Mouse (Mus musculus): Measurements from ENCODE around the gene Slc25a12. TPM values are rescaled to one million over a fixed set of nuclear protein-coding genes. Genes with fewer than 3 reads are reported as not detected.

The Slc25a12 gene
- polyA plus RNA-seq, 1 experiment from 2014 or later, result 85.2 TPM

DNA sequence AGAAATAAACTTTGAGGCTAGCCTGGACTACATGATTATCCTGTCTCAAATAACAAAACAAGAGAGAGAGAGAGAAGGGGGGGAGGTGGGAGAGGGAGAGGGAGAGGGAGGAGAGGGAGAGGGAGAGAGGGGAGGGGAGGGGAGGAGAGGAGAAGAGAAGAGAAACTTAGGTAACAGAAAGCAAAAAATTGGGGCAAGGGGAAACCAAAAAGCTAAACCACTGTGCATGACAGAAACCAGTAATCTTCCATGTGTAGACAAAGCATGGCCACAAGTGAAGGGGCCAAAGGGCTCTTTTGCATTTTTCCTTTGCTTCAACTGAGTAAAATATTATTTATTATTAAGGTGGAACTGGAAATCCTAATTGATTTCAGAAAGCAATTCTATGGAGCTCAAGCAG is 61.2 kb downstream of the Slc25a12 start:
- no peak for DNase-seq
- Histone ChIP-seq H3K9ac (replicated peaks; ENCODE audit: low read length) (no peak overlapping the region), H3K4me1 (ENCODE audit: control insufficient read depth, insufficient read depth, low read length) (no peaks in the 10 kb centered on the region), H3K36me3 (ENCODE audit: control insufficient read depth, insufficient read depth, low read length) (peaks cover 29% of the 10 kb centered on the region), H3K4me3 (replicated peaks; ENCODE audit: low read depth, low read length) (no peak overlapping the region), H3K27ac (replicated peaks; ENCODE audit: low read depth, low read length) (no peak overlapping the region), H3K27me3 (ENCODE audit: control insufficient read depth, insufficient read depth, low read length) (no peaks in the 10 kb centered on the region), H3K9me3 (ENCODE audit: control insufficient read depth, low read length) (no peaks in the 10 kb centered on the region), H3K4me2 (ENCODE audit: low read length) (no peak overlapping the region)
- ATAC-seq (ENCODE audit: low FRiP score, low TSS enrichment), result no peak

- no peak overlapping the region for H3K9ac ChIP-seq (replicated peaks; ENCODE audit: low read length)
- no peak overlapping the region for H3K27ac ChIP-seq (replicated peaks; ENCODE audit: low read depth, low read length)
- H3K4me1 ChIP-seq (ENCODE audit: control insufficient read depth, insufficient read depth, low read length), result no peaks in the 10 kb centered on the region
- ATAC-seq (ENCODE audit: low FRiP score, low TSS enrichment) (no peak), DNase-seq (peak; percentile 26)
- H3K4me3 ChIP-seq (replicated peaks; ENCODE audit: low read depth, low read length), result no peak overlapping the region
- no peaks in the 10 kb centered on the region for H3K9me3 ChIP-seq (ENCODE audit: control insufficient read depth, low read length)
- no peak overlapping the region for H3K4me2 ChIP-seq (ENCODE audit: low read length)
- no peaks in the 10 kb centered on the region for H3K27me3 ChIP-seq (ENCODE audit: control insufficient read depth, insufficient read depth, low read length)
- H3K36me3 ChIP-seq (ENCODE audit: control insufficient read depth, insufficient read depth, low read length), result peaks cover 14% of the 10 kb centered on the region; the same call in 1 of the 2 replicates
- WGBS, result 49% methylated on average over 3 of the region's 3 CpGs
Measured at GRCm38 (mm10) chr2:71304821-71305220, 62.7 kb downstream of the Slc25a12 start.

DNA sequence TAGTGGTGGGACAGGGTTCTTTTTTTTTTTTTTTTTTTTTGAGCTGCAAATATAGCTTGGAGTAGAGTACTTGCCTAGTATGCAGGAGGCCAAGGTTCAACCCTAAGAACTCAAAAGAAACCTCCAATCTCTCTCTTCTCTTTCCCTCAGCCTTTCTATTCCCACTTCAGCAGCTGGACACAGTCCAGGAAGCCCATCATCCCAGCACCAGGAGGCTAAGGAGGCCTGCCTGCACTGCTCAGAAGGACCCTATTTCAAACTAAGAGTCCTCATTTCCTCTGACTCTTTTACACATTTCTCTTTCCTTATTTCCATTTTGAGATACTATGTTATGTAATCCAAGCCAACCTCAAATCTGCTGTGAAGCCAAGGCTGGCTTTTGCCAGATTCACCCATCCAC is 64.3 kb downstream of the Slc25a12 start:
- DNase-seq (peak; percentile 41), ATAC-seq (ENCODE audit: low FRiP score, low TSS enrichment) (no peak)
- Histone ChIP-seq H3K4me1 (ENCODE audit: control insufficient read depth, insufficient read depth, low read length) (no peaks in the 10 kb centered on the region), H3K27ac (replicated peaks; ENCODE audit: low read depth, low read length) (no peak overlapping the region), H3K4me2 (ENCODE audit: low read length) (no peak overlapping the region), H3K27me3 (ENCODE audit: control insufficient read depth, insufficient read depth, low read length) (no peaks in the 10 kb centered on the region), H3K4me3 (replicated peaks; ENCODE audit: low read depth, low read length) (no peak overlapping the region), H3K36me3 (ENCODE audit: control insufficient read depth, insufficient read depth, low read length) (peaks cover 9% of the 10 kb centered on the region; the same call in 1 of the 2 replicates), H3K9me3 (ENCODE audit: control insufficient read depth, low read length) (no peaks in the 10 kb centered on the region), H3K9ac (replicated peaks; ENCODE audit: low read length) (no peak overlapping the region)

GRCm38 (mm10) chr2:71302156-71302663 is 65.3 kb downstream of the Slc25a12 start:
- H3K4me1 ChIP-seq (ENCODE audit: control insufficient read depth, insufficient read depth, low read length), result no peaks in the 10 kb centered on the region
- H3K27me3 ChIP-seq (ENCODE audit: control insufficient read depth, insufficient read depth, low read length), result no peaks in the 10 kb centered on the region
- H3K4me2 ChIP-seq (ENCODE audit: low read length), result no peak overlapping the region
- DNase-seq, result no peak
- no peak overlapping the region for H3K9ac ChIP-seq (replicated peaks; ENCODE audit: low read length)
- H3K9me3 ChIP-seq (ENCODE audit: control insufficient read depth, low read length), result no peaks in the 10 kb centered on the region
- no peak for ATAC-seq (ENCODE audit: low FRiP score, low TSS enrichment)
- WGBS, result 73% methylated on average over 3 of the region's 3 CpGs
- H3K27ac ChIP-seq (replicated peaks; ENCODE audit: low read depth, low read length), result no peak overlapping the region
- no peak overlapping the region for H3K4me3 ChIP-seq (replicated peaks; ENCODE audit: low read depth, low read length)
- peaks cover 11% of the 10 kb centered on the region for H3K36me3 ChIP-seq (ENCODE audit: control insufficient read depth, insufficient read depth, low read length)

DNA sequence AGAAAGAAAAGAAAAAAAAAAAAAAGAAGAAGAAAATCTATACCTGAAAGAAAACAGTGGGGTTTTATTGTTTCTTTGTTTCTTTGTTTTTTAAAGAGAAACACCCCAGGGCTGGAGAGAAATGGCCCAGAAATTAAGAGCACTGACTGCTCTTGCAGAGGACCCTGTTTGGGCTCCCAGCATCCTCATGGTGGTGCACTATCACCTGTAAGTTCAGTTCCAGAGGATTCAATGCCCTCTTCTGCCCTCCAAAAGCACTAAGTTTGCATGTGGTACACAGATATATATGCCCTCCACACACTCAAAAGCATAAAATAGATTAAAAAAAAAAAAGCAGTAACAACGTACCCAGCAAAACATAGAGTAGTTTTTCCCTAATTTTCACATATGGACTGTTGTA is 68.8 kb downstream of the Slc25a12 start:
- DNase-seq (no peak), ATAC-seq (ENCODE audit: low FRiP score, low TSS enrichment) (no peak)
- Histone ChIP-seq H3K9ac (replicated peaks; ENCODE audit: low read length) (no peak overlapping the region), H3K27me3 (ENCODE audit: control insufficient read depth, insufficient read depth, low read length) (no peaks in the 10 kb centered on the region), H3K4me1 (ENCODE audit: control insufficient read depth, insufficient read depth, low read length) (no peaks in the 10 kb centered on the region), H3K36me3 (ENCODE audit: control insufficient read depth, insufficient read depth, low read length) (peaks cover 19% of the 10 kb centered on the region; the same call in 1 of the 2 replicates), H3K4me2 (ENCODE audit: low read length) (no peak overlapping the region), H3K27ac (replicated peaks; ENCODE audit: low read depth, low read length) (no peak overlapping the region), H3K4me3 (replicated peaks; ENCODE audit: low read depth, low read length) (no peak overlapping the region), H3K9me3 (ENCODE audit: control insufficient read depth, low read length) (no peaks in the 10 kb centered on the region)
- 88% methylated on average over 1 of the region's 1 CpGs for WGBS

DNA sequence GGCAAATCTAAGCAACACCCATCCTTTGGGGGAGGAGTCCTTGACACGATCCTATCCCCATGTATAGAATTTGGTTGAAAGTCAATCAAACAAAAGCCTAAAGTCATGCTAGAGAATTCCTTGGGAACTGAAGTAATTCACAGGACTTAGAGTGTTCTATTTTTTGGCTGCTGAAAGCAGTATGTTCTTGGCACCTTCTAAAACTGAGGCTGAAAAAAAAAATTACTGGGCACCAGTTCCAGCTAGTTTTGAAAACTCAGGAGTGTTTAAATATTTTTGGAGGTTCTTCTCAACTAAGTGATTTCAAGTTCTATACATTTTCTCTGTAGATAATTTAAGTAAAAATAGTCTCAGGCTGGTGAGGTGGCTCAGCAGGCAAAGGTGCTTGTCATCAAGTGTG is 70.0 kb downstream of the Slc25a12 start:
- H3K36me3 ChIP-seq (ENCODE audit: control insufficient read depth, insufficient read depth, low read length), result peaks cover 19% of the 10 kb centered on the region; the same call in 1 of the 2 replicates
- no peaks in the 10 kb centered on the region for H3K27me3 ChIP-seq (ENCODE audit: control insufficient read depth, insufficient read depth, low read length)
- no peak for DNase-seq
- no peak overlapping the region for H3K4me3 ChIP-seq (replicated peaks; ENCODE audit: low read depth, low read length)
- no peaks in the 10 kb centered on the region for H3K4me1 ChIP-seq (ENCODE audit: control insufficient read depth, insufficient read depth, low read length)
- H3K4me2 ChIP-seq (ENCODE audit: low read length), result no peak overlapping the region
- 64% methylated on average over 1 of the region's 1 CpGs for WGBS
- no peak for ATAC-seq (ENCODE audit: low FRiP score, low TSS enrichment)
- no peaks in the 10 kb centered on the region for H3K9me3 ChIP-seq (ENCODE audit: control insufficient read depth, low read length)
- H3K9ac ChIP-seq (replicated peaks; ENCODE audit: low read length), result no peak overlapping the region
- no peak overlapping the region for H3K27ac ChIP-seq (replicated peaks; ENCODE audit: low read depth, low read length)

DNA sequence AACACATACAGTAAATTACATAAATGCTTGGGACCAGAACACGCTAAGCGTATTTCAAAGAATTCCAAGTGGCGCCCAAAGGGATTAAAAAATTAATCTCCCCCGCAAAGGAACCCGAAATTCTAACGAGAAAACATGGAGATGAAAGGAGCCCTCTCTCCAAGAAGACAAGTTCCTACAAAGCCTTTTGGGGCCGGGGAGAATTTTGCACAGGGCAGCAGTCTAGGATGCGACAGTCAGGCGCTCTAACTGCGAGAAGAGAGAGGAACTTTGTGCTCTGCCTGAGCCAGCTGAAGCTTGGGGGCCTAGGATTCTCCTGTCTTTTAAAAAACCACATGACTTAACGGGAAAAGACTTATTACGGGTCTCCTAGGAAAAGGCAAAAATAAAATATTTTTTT is 71.7 kb downstream of the Slc25a12 start:
- Histone ChIP-seq H3K9me3 (ENCODE audit: control insufficient read depth, low read length) (no peaks in the 10 kb centered on the region), H3K36me3 (ENCODE audit: control insufficient read depth, insufficient read depth, low read length) (peaks cover 19% of the 10 kb centered on the region; the same call in 1 of the 2 replicates), H3K9ac (replicated peaks; ENCODE audit: low read length) (no peak overlapping the region), H3K4me2 (ENCODE audit: low read length) (no peak overlapping the region), H3K27me3 (ENCODE audit: control insufficient read depth, insufficient read depth, low read length) (no peaks in the 10 kb centered on the region), H3K4me1 (ENCODE audit: control insufficient read depth, insufficient read depth, low read length) (no peaks in the 10 kb centered on the region), H3K27ac (replicated peaks; ENCODE audit: low read depth, low read length) (no peak overlapping the region), H3K4me3 (replicated peaks; ENCODE audit: low read depth, low read length) (no peak overlapping the region)
- peak; percentile 27 for DNase-seq
- 56% methylated on average over 12 of the region's 12 CpGs for WGBS
- no peak for ATAC-seq (ENCODE audit: low FRiP score, low TSS enrichment)

DNA sequence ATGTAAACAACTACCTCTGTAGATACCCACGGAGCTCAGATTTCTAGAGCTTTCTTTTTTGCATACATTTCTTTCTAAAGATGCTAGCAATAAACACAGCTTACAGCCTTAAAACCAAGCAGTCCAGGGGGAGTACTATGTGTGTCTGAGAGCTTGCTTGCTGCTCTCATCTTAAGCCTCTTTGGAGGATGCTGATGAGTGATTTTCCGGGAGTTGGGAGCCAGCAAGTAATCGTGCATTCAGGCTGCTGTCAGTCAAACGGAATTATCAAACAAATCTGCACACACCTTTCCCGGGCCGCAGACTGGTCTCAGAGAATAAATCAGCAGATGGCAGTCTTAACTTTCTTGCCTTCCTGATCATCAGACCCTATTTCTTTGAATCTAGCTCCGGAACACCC is 73.1 kb downstream of the Slc25a12 start:
- 0 out of 2 replicates have a peak overlapping the region, but pooled peaks have one; percentile 16 for H3K9ac ChIP-seq (replicated peaks; ENCODE audit: low read length)

GRCm38 (mm10) chr2:71293983-71294382 is 73.6 kb downstream of the Slc25a12 start:
- peaks cover 8% of the 10 kb centered on the region; the same call in 1 of the 2 replicates for H3K4me1 ChIP-seq (ENCODE audit: control insufficient read depth, insufficient read depth, low read length)
- DNase-seq (peak; percentile 63), ATAC-seq (ENCODE audit: low FRiP score, low TSS enrichment) (no peak)
- H3K27ac ChIP-seq (replicated peaks; ENCODE audit: low read depth, low read length), result peak overlapping the region; percentile 72; the same call in 1 of the 2 replicates
- no peak overlapping the region for H3K9ac ChIP-seq (replicated peaks; ENCODE audit: low read length)
- peaks cover 22% of the 10 kb centered on the region; the same call in 1 of the 2 replicates for H3K36me3 ChIP-seq (ENCODE audit: control insufficient read depth, insufficient read depth, low read length)
- no peak overlapping the region for H3K4me3 ChIP-seq (replicated peaks; ENCODE audit: low read depth, low read length)
- H3K9me3 ChIP-seq (ENCODE audit: control insufficient read depth, low read length), result no peaks in the 10 kb centered on the region
- no peak overlapping the region for H3K4me2 ChIP-seq (ENCODE audit: low read length)
- no peaks in the 10 kb centered on the region for H3K27me3 ChIP-seq (ENCODE audit: control insufficient read depth, insufficient read depth, low read length)
- 40% methylated on average over 3 of the region's 3 CpGs for WGBS

More for the DNA sequence above, 73.1 kb downstream of the Slc25a12 start:
- H3K4me2 ChIP-seq (ENCODE audit: low read length), result peak overlapping the region; percentile 24
- H3K4me1 ChIP-seq (ENCODE audit: control insufficient read depth, insufficient read depth, low read length), result peaks cover 8% of the 10 kb centered on the region; the same call in 1 of the 2 replicates
- H3K27me3 ChIP-seq (ENCODE audit: control insufficient read depth, insufficient read depth, low read length), result no peaks in the 10 kb centered on the region
- H3K9me3 ChIP-seq (ENCODE audit: control insufficient read depth, low read length), result no peaks in the 10 kb centered on the region
- no peak overlapping the region for H3K4me3 ChIP-seq (replicated peaks; ENCODE audit: low read depth, low read length)
- 14% methylated on average over 7 of the region's 7 CpGs for WGBS
- H3K27ac ChIP-seq (replicated peaks; ENCODE audit: low read depth, low read length), result peak overlapping the region; percentile 72
- peaks cover 20% of the 10 kb centered on the region; the same call in 1 of the 2 replicates for H3K36me3 ChIP-seq (ENCODE audit: control insufficient read depth, insufficient read depth, low read length)
- ATAC-seq (ENCODE audit: low FRiP score, low TSS enrichment) (no peak), DNase-seq (peak; percentile 69)

Data from midbrain, embryonic 14.5 days (tissue).